Mouse (Mus musculus): Measurements from ENCODE around the gene Sult4a1.

- TF ChIP-seq EP300 (IDR thresholded peaks at IDR 0.05; ENCODE audit: insufficient read depth, low read depth, low read length) (no peak), POLR2A (IDR thresholded peaks at IDR 0.05; ENCODE audit: insufficient read depth, low read depth, low read length) (no peak), CTCF (IDR thresholded peaks at IDR 0.05) (peak; percentile 15)
Observed at GRCm38 (mm10) chr15:84074705-84075185, 30.8 kb downstream of the Sult4a1 start.

Measured in heart, adult 2 months (tissue).